Mouse (Mus musculus): Measurements from ENCODE around the gene Tns1. TPM values are rescaled to one million over a fixed set of nuclear protein-coding genes. Genes with fewer than 3 reads are reported as not detected.
A peak's percentile ranks its signal among the peaks of the same experiment; 100 is the strongest.

The Tns1 gene
- total RNA-seq, 2 experiments from 2014 or later, result 389 to 450 TPM

GRCm38 (mm10) chr1:74093447-74093846 lies 30.8 kb downstream of the Tns1 start:
- DNase-seq (ENCODE audit: low spot score in 2 of 2), result no peak

- peak; percentile 57 to 68 for DNase-seq (ENCODE audit: low spot score in 2 of 2)
Observed at GRCm38 (mm10) chr1:74092242-74092641, 32.0 kb downstream of the Tns1 start.

GRCm38 (mm10) chr1:74091611-74092224 lies 32.5 kb downstream of the Tns1 start:
- DNase-seq (ENCODE audit: low spot score in 2 of 2), result no peak

- DNase-seq (ENCODE audit: low spot score in 2 of 2), result no peak
Observed at GRCm38 (mm10) chr1:74091138-74091537, 33.1 kb downstream of the Tns1 start.

- DNase-seq (ENCODE audit: low spot score in 2 of 2), result no peak
Observed at GRCm38 (mm10) chr1:74090329-74090728, 33.9 kb downstream of the Tns1 start.

GRCm38 (mm10) chr1:74088569-74088968 lies 35.7 kb downstream of the Tns1 start:
- DNase-seq (ENCODE audit: low spot score in 2 of 2), result no peak

GRCm38 (mm10) chr1:74085566-74085965 lies 38.7 kb downstream of the Tns1 start:
- no peak for DNase-seq (ENCODE audit: low spot score in 2 of 2)

- no peak for DNase-seq (ENCODE audit: low spot score in 2 of 2)
Observed at GRCm38 (mm10) chr1:74084752-74085151, 39.5 kb downstream of the Tns1 start.

GRCm38 (mm10) chr1:74084065-74084705 lies 40.1 kb downstream of the Tns1 start:
- DNase-seq (ENCODE audit: low spot score in 2 of 2), result no peak

GRCm38 (mm10) chr1:74082841-74083463 lies 41.3 kb downstream of the Tns1 start:
- peak; percentile 49 to 67 for DNase-seq (ENCODE audit: low spot score in 2 of 2)

- no peak for DNase-seq (ENCODE audit: low spot score in 2 of 2)
Observed at GRCm38 (mm10) chr1:74081573-74081989, 42.7 kb downstream of the Tns1 start.

- peak; percentile 93 to 96 for DNase-seq (ENCODE audit: low spot score in 2 of 2)
Observed at GRCm38 (mm10) chr1:74077353-74077752, 46.9 kb downstream of the Tns1 start.

- no peak for DNase-seq (ENCODE audit: low spot score in 2 of 2)
Observed at GRCm38 (mm10) chr1:74076230-74076629, 48.0 kb downstream of the Tns1 start.

- DNase-seq (ENCODE audit: low spot score in 2 of 2), result no peak
Observed at GRCm38 (mm10) chr1:74074693-74075485, 49.4 kb downstream of the Tns1 start.

GRCm38 (mm10) chr1:74073791-74074190 lies 50.5 kb downstream of the Tns1 start:
- DNase-seq (ENCODE audit: low spot score in 2 of 2), result no peak

GRCm38 (mm10) chr1:74070745-74071144 lies 53.5 kb downstream of the Tns1 start:
- no peak for DNase-seq (ENCODE audit: low spot score in 2 of 2)

GRCm38 (mm10) chr1:74070001-74070551 lies 54.2 kb downstream of the Tns1 start:
- DNase-seq (ENCODE audit: low spot score in 2 of 2), result peak in 1 of 2 experiments; percentile 40

- peak in 1 of 2 experiments; percentile 49 for DNase-seq (ENCODE audit: low spot score in 2 of 2)
Observed at GRCm38 (mm10) chr1:74069085-74069835, 55.0 kb downstream of the Tns1 start.

GRCm38 (mm10) chr1:74068366-74069084 lies 55.7 kb downstream of the Tns1 start:
- DNase-seq (ENCODE audit: low spot score in 2 of 2), result peak; percentile 51

GRCm38 (mm10) chr1:74067866-74068265 lies 56.4 kb downstream of the Tns1 start:
- no peak for DNase-seq (ENCODE audit: low spot score in 2 of 2)

Measured in adrenal gland, adult 18-20 months (tissue).